Mouse (Mus musculus): ENCODE results near the gene Ino80d. TPM values are rescaled to one million over a fixed set of nuclear protein-coding genes. Genes with fewer than 3 reads are reported as not detected.

The Ino80d gene
- total RNA-seq, 2 experiments from 2014 or later = 24.7 to 27.3 TPM

GRCm38 (mm10) chr1:63107614-63108327 is 6.7 kb downstream of the Ino80d start:
- DNase-seq (ENCODE audit: low spot score in 2 of 2) = no peak

DNA sequence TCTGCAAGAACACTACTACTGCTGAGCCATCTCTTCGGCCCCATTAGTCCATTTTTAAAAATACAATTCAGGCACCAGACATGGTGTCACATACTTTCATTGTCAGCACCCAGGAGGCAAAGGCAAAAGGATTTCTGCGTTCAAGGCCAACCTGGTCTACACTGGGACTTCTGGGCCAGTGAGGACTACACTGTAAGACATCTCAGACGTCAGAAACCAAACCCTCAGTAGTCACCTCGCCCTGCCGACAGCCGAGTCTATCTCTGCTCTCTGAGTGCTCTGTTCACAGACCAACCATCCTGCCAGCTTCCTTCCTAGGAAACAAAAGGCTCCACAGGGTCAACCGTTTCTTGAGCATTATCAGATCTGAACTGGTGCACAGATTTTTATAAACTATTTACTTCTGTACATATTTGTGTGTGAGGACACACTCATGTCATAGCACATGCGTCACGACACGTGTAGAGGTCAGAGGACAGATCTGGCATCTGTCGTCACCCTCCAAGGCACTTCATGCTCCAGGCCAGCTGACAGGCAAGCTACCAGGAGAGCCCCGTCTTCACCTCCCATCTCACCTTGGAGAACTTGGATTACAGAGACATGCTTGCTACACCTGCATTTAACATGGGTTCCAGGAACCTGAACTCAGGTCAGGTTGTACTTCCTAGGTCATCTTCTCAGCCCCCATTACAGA is 11.6 kb downstream of the Ino80d start:
- no peak for DNase-seq (ENCODE audit: low spot score in 2 of 2)

GRCm38 (mm10) chr1:63100196-63100595 is 14.3 kb downstream of the Ino80d start:
- DNase-seq (ENCODE audit: low spot score in 2 of 2) = no peak

GRCm38 (mm10) chr1:63098831-63099230 is 15.6 kb downstream of the Ino80d start:
- DNase-seq (ENCODE audit: low spot score in 2 of 2) = no peak

DNA sequence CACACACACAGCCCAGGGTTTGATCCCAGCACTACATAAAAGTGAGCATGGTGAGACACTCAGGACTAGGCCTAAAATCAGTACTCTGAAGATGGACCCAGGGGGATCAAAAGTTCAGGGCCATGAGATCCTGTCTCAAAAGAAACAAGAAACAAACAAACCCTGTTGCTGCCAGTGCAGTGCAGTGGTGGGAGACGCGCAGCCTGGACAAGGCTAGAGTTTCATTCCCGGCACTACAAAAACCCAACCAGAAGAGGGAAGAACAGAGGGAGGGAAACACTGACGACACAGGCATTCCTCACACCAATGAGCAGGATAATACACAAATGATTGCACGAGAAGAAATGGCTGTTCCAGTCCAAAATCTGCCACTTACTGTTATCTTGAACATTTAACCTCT is 18.4 kb downstream of the Ino80d start:
- no peak for DNase-seq (ENCODE audit: low spot score in 2 of 2)

GRCm38 (mm10) chr1:63089795-63090194 is 24.7 kb downstream of the Ino80d start:
- DNase-seq (ENCODE audit: low spot score in 2 of 2) = no peak

DNA sequence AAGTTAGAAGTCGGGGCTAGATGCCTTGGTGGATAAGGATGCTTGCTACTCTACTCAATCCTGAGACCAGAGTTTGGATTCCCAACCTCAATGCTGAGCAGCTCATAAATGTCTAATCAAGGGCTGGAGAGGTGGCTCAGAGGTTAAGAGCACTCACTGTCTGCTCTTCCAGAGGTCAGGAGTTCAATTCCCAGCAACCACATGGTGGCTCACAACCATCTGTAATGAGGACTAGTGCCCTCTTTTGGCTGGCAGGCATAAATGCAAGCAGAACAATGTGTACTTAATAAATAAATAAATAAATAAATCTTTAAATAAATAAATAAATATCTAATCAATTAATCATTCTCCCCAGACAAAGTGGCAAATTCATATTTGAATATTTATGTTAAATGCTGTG is 25.9 kb downstream of the Ino80d start:
- DNase-seq (ENCODE audit: low spot score in 2 of 2) = no peak

- no peak for DNase-seq (ENCODE audit: low spot score in 2 of 2)
Observed at GRCm38 (mm10) chr1:63080277-63080676, 34.2 kb downstream of the Ino80d start.

- DNase-seq (ENCODE audit: low spot score in 2 of 2) = no peak
Observed at GRCm38 (mm10) chr1:63076383-63076782, 38.1 kb downstream of the Ino80d start.

- no peak for DNase-seq (ENCODE audit: low spot score in 2 of 2)
Observed at GRCm38 (mm10) chr1:63071379-63071778, 43.1 kb downstream of the Ino80d start.

GRCm38 (mm10) chr1:63058361-63058760 is 56.1 kb downstream of the Ino80d start:
- DNase-seq (ENCODE audit: low spot score in 2 of 2) = no peak

- DNase-seq (ENCODE audit: low spot score in 2 of 2) = no peak
Observed at GRCm38 (mm10) chr1:63057849-63058248, 56.6 kb downstream of the Ino80d start.

DNA sequence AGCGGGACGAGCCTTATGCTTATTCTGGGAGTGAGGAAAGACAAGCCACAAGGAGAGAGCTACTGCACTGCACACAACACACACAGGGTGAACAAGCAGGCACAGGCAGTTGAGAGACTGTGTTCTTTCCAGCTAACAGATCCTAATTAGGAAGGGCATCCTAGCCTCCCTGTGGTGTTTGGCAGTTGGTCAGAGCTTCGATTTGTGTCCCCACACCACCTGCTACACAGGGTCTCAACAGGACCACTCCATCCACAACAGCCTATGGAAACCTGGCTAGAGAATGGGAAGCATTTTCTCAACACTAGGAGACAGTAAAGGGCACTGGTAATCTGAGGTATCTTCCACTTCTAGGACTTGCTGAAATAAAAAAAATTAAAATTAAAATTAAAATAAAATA is 57.1 kb downstream of the Ino80d start:
- DNase-seq (ENCODE audit: low spot score in 2 of 2) = no peak

DNA sequence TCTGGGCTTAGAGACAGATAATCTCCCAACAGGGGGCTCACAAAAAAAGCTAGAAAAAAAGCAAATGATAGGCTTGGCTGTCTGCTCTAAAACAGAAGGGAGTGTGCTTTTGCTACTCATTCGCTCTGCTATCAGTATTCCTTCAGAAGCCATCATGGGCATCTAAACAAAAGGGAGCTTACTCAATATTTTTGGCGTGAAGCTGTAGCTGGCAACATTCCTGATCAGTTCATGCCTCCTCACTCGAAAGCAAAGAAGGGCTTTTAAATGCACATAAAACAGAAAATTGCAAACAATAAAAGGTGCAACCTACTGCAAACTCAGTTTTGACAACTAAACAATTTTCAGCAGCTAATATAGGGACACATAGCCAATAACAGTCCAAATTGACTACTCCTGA is 59.1 kb downstream of the Ino80d start:
- no peak for DNase-seq (ENCODE audit: low spot score in 2 of 2)

- DNase-seq (ENCODE audit: low spot score in 2 of 2) = no peak
Observed at GRCm38 (mm10) chr1:63050866-63051265, 63.6 kb downstream of the Ino80d start.

DNA sequence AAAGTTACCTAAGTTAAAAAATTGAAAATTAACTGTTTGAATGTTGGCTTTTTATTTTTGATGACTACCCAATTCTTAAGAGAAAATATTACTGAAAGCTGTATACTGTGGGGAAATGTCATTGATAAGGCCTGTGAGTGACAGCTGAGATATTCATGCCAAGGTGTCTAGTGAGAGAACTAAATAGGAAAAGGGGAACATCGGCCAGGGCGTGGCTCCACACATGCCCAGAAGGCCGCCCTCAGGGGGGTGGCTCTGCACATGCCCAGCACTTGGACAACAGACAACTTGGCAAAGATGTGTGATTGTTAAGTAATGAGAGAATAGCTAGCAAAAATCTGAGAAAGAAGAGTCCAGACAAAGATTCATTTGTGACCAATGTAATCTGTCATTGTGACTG is 64.5 kb downstream of the Ino80d start:
- DNase-seq (ENCODE audit: low spot score in 2 of 2) = no peak

DNA sequence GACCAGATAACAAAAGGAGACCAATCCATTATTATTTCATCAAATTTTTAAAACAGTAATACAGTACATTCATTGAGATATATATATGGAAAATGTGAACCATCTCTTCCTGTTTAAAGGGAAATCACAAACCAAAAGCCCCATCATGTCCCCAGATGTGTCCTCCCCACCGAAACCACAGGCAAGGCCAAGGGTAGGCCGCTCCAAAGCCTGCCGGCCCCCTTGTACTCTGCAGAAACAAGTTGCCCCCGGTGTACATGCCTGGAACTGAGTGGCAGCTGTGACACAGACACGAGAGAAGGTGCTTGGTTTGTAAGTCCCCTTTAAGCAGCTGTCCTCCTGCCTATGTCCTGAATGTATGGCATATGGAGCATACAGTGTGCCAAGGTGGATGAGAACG is 66.5 kb downstream of the Ino80d start:
- no peak for DNase-seq (ENCODE audit: low spot score in 2 of 2)

GRCm38 (mm10) chr1:63032929-63033328 is 81.5 kb downstream of the Ino80d start:
- DNase-seq (ENCODE audit: low spot score in 2 of 2) = no peak

- DNase-seq (ENCODE audit: low spot score in 2 of 2) = no peak
Observed at GRCm38 (mm10) chr1:63019916-63020315, 94.6 kb downstream of the Ino80d start.

GRCm38 (mm10) chr1:63005013-63005646 is 109.3 kb downstream of the Ino80d start:
- no peak for DNase-seq (ENCODE audit: low spot score in 2 of 2)

GRCm38 (mm10) chr1:63001874-63002273 is 112.6 kb downstream of the Ino80d start:
- no peak for DNase-seq (ENCODE audit: low spot score in 2 of 2)

GRCm38 (mm10) chr1:62993348-62993747 is 121.1 kb downstream of the Ino80d start:
- DNase-seq (ENCODE audit: low spot score in 2 of 2) = no peak

All from adrenal gland, adult 18-20 months (tissue).